Mouse (Mus musculus) ES-Bruce4 (cell line): ENCODE measurements around the gene Eif6. TPM values are rescaled to one million over a fixed set of nuclear protein-coding genes. Genes with fewer than 3 reads are reported as not detected.

Source experiments
- H3K27ac ChIP-seq: 2 replicates; pipeline ENCODE4 v1.5.1; 2012; ENCODE audit warnings: low read length, inconsistent platforms; ENCODE audit not compliant: insufficient read depth
- H3K27me3 ChIP-seq: 2 replicates; pipeline ENCODE4 v1.6.1; 2012; ENCODE audit warnings: mild to moderate bottlenecking, low read length, inconsistent platforms; ENCODE audit not compliant: control insufficient read depth, poor library complexity, insufficient read depth, severe bottlenecking
- H3K36me3 ChIP-seq: 2 replicates; pipeline ENCODE4 v1.6.1; 2012; ENCODE audit warnings: inconsistent platforms, mild to moderate bottlenecking, low read length, moderate library complexity; ENCODE audit not compliant: control insufficient read depth, poor library complexity, insufficient read depth, severe bottlenecking
- H3K4me1 ChIP-seq: one replicate; pipeline ENCODE4 v1.8.1; 2011; ENCODE audit warnings: low read length; ENCODE audit not compliant: control insufficient read depth, insufficient read depth
- H3K4me3 ChIP-seq: 2 replicates; pipeline ENCODE4 v1.5.1; 2011; ENCODE audit warnings: low read depth, mild to moderate bottlenecking, low read length
- H3K9ac ChIP-seq: 2 replicates; pipeline ENCODE4 v1.6.1; 2012; ENCODE audit warnings: low read depth, mild to moderate bottlenecking, inconsistent platforms; ENCODE audit not compliant: poor library complexity, severe bottlenecking
- H3K9me3 ChIP-seq: replicated peaks from 2 replicates; pipeline ENCODE4 v1.6.1; 2012; ENCODE audit warnings: mild to moderate bottlenecking, low read length, inconsistent platforms; ENCODE audit not compliant: control insufficient read depth, poor library complexity, insufficient read depth, severe bottlenecking
- CTCF ChIP-seq: IDR thresholded peaks from one replicate; pipeline ENCODE4 v1.8.1; 2011; ENCODE audit warnings: low read depth, low read length
- EP300 ChIP-seq: IDR thresholded peaks from 2 replicates; pipeline ENCODE4 v1.6.1; 2011; ENCODE audit warnings: low read depth, low read length; ENCODE audit not compliant: insufficient read depth
- POLR2A ChIP-seq: IDR thresholded peaks from one replicate; pipeline ENCODE4 v1.8.1; 2011; ENCODE audit warnings: low read length; ENCODE audit not compliant: insufficient read depth
- polyA plus RNA-seq: library from polyadenylated mRNA; stranded (reverse); fragments of >200 nt; gene quantifications from 2 replicates; pipeline ENCODE4 v1.2.4, GENCODE M21; 2011; ENCODE audit warnings: low read depth; ENCODE audit not compliant: missing spikeins, insufficient read depth, insufficient read length

Gene Eif6
- polyA plus RNA-seq: 92.4 and 114 TPM in 2 replicates

DNA sequence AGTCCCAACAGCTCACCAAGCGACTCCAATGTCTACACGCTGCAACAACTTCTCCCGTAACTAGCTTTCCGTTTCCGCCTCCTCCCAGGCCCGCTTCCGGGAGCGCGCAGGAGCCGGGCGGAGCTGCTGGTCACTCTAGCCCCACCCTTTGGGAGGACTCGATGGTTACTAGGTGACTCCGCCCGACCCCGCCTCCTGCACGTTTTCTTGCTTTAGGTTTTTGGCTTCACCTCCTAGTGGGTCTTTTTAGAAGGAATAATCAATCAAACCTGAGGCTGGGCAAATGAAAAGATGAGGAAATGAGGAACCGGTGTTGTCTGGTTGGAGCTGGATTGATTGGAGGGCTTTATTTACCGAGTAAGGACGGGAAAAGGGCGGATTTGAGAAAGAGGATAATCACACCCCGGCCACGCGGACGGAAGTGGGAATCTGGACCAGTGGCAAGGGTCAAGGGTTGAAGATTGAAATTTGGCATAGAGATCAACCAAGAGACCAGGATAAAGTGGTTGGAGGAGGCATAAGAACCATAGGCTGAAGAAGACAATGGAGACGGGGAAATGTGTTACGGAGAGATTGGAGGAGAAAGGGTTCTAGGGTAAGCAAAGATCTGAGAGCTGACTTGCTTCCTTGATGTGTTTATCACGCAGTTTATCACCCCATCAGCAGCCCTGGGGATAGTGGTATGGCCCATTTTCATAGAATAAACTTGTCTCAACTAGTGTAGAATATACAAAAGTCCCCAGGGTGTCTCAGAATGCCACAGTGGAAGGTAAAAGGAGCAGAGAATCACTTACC is at the start of gene Eif6:
Gene Eif6 (minus strand): TSS at position 296 of the 795 bp plus-strand sequence.
- Histone ChIP-seq H3K27ac (peak within 1 kb of the TSS; percentile 68), H3K4me3 (peak within 1 kb of the TSS; percentile 97), H3K4me1 (no peaks in the 10 kb centered on the region), H3K36me3 (peaks cover 16% of the 10 kb centered on the region), H3K27me3 (no peaks in the 10 kb centered on the region), H3K9ac (peak within 1 kb of the TSS; percentile 96), H3K9me3 (no peaks in the 10 kb centered on the region)
- TF ChIP-seq EP300 (no peak), POLR2A (peak; percentile 91), CTCF (no peak)

DNA sequence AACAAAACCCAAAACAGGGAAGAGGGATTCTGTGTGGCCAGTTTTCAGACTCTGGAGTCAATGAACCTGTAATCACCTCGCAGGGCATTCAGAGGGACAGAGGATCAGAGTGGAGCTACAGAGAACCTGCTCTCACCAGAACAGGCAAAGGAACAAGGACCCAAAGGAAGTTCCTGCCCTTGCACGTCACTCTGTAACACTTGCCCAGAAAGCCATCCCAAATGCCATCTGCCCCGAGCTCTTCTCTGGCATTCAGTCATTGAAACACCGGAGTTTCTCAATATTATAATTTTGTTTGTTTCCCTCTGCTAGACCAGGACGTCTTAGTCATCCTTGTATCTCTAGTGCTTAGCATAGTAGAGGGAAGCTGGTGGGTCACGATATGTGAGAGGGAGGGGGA is 46.9 kb upstream of the Eif6 start:
- Histone ChIP-seq H3K9me3 (no peaks in the 10 kb centered on the region), H3K36me3 (peaks cover 3% of the 10 kb centered on the region; the same call in 1 of the 2 replicates), H3K27ac (no peak overlapping the region)

DNA sequence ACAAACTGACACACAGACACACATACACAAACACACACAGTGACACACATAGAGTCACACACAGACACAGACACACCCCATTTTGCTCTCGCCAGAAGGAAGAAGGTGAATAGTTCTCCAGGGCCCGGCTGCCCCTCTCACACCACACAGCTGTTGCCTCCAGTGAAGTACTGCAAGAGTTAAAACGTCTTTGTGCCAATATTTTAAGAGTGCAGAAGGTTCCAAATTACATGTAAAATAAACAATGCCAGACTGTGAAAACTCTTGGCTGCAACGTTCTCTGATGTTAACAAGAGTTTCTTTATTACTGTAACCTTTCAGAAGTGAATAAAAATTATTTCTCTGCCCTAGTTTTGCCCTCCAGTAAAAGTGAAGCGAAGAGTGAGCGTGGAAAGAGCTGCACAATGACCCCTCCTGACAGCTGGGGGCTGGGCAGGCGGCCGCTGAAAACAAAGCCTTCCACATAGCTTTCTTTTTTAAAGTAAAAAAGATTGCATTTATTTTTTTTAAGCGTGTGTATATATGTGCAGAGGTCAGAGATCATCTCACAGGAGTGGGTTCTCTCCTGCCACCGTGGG is 46.3 kb upstream of the Eif6 start:
- Histone ChIP-seq H3K27me3 (no peaks in the 10 kb centered on the region), H3K36me3 (peaks cover 3% of the 10 kb centered on the region; the same call in 1 of the 2 replicates), H3K9me3 (no peaks in the 10 kb centered on the region), H3K9ac (no peak overlapping the region), H3K4me3 (no peak overlapping the region), H3K27ac (no peak overlapping the region), H3K4me1 (no peaks in the 10 kb centered on the region)
- TF ChIP-seq POLR2A (no peak), EP300 (no peak), CTCF (no peak)

More for the DNA sequence above, 46.9 kb upstream of the Eif6 start:
- H3K27me3 ChIP-seq: no peaks in the 10 kb centered on the region
- H3K9ac ChIP-seq: no peak overlapping the region
- no peak overlapping the region for H3K4me3 ChIP-seq
- TF ChIP-seq POLR2A (no peak), EP300 (no peak), CTCF (no peak)
- no peaks in the 10 kb centered on the region for H3K4me1 ChIP-seq

DNA sequence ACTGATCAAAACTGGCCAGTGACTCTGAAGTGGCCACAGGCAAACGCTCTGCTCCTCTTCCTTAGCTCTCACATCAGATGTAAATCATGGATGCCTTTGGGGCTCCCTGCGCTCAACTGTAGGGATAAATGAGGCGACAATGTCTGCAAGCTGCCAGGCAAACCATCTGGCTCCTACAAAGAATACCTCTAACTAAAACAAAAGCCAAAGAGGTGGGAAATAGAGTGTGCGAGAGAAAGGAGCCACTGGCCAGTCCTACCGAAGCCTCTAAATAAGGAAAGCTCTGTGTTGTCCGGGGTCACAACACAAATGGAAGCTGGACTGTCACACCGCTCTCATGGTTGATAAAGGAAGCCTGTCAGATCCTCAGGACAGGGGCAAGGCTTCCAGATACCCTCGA is 45.8 kb upstream of the Eif6 start:
- Histone ChIP-seq H3K27ac (no peak overlapping the region), H3K36me3 (peaks cover 3% of the 10 kb centered on the region; the same call in 1 of the 2 replicates)
- TF ChIP-seq EP300: no peak
- TF ChIP-seq POLR2A: no peak
- no peak for TF ChIP-seq CTCF

DNA sequence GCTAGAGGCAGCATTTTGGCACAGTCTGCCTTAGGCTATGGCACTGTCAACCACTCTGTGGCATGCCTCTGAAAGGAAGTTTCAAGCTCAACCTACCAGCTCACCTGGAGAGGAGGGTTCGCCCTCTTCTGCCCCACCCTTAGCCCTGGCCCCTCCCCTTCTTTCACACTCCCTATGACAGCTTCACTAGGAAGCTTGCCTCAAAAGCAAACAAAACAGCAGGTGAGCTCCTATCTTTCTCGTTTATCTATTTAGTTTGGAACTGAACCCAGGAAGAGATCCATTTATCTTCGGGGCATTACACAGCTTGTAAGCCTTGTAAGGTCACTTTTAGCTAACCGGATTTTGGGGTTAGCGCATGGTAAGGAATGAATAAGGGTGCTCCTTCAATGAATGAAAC is 43.0 kb upstream of the Eif6 start:
- Histone ChIP-seq H3K27me3 (no peaks in the 10 kb centered on the region), H3K4me1 (no peaks in the 10 kb centered on the region), H3K36me3 (peaks cover 3% of the 10 kb centered on the region; the same call in 1 of the 2 replicates), H3K9ac (no peak overlapping the region), H3K4me3 (no peak overlapping the region), H3K9me3 (no peaks in the 10 kb centered on the region), H3K27ac (no peak overlapping the region)
- TF ChIP-seq EP300 (no peak), POLR2A (no peak), CTCF (no peak)

More for the DNA sequence above, 45.8 kb upstream of the Eif6 start:
- Histone ChIP-seq H3K27me3 (no peaks in the 10 kb centered on the region), H3K9me3 (no peaks in the 10 kb centered on the region), H3K4me1 (no peaks in the 10 kb centered on the region), H3K4me3 (no peak overlapping the region), H3K9ac (no peak overlapping the region)

DNA sequence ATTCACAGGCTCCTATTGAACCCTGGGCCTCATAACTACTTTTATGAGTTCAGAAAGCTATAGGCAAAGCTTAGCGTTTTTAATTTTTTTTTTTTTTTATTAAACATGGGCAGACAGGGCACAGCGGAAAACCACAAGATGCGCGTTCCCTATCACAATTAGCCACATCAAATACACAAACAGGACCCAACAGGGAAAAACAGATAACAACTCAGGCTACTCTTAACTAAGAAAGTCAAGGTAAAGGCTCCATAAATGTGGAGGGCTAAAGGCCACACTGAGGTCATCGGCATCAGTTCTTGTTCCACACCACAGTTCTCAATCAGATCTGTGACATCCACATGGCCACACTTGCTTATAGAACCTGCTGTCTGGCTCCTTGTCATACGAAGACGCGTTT is 41.6 kb upstream of the Eif6 start:
- no peak overlapping the region for H3K9ac ChIP-seq
- H3K9me3 ChIP-seq: no peaks in the 10 kb centered on the region
- no peaks in the 10 kb centered on the region for H3K4me1 ChIP-seq
- no peaks in the 10 kb centered on the region for H3K27me3 ChIP-seq
- no peak overlapping the region for H3K4me3 ChIP-seq
- peaks cover 3% of the 10 kb centered on the region; the same call in 1 of the 2 replicates for H3K36me3 ChIP-seq
- H3K27ac ChIP-seq: no peak overlapping the region
- no peak for TF ChIP-seq CTCF
- TF ChIP-seq POLR2A: no peak
- TF ChIP-seq EP300: no peak
